Mouse (Mus musculus) cerebellum, postnatal 10 days (tissue): ENCODE measurements around the gene Depdc5.
A peak's percentile ranks its signal among the peaks of the same experiment; 100 is the strongest.

ENCODE experiments used
- DNase-seq, 2 experiments: peaks; one replicate each; pipeline ENCODE4 v3.0.0; 2021; ENCODE audit warnings: mixed read lengths in 2 of 2

Depdc5 gene

DNA sequence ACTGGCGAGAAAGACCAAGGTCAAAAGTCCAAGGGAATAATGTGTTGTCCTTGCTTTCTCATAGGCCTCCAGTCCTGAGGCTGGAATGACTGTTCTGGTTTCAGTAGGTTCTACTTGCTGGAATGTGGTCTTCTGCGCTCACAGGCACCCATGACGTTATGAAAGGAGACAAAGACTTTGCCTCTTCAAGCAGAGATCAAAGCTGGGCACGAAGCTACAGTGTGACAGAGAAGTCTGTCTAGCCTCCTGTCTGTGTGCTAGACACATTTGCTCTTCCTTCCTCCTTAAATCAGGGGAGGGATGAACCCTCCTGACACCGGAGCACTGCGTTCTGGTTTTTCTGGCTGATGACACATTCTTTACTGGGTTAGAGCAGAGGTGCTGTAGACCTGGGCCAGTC is 140.0 kb downstream of the Depdc5 start:
- no peak for DNase-seq

GRCm38 (mm10) chr5:33004110-33004509 is 140.6 kb downstream of the Depdc5 start:
- no peak for DNase-seq

GRCm38 (mm10) chr5:33005442-33006145 is 142.1 kb downstream of the Depdc5 start:
- DNase-seq = no peak

GRCm38 (mm10) chr5:33006670-33007069 is 143.2 kb downstream of the Depdc5 start:
- DNase-seq = peak; percentile 45 to 57

GRCm38 (mm10) chr5:33007371-33007770 is 143.9 kb downstream of the Depdc5 start:
- DNase-seq = no peak

DNA sequence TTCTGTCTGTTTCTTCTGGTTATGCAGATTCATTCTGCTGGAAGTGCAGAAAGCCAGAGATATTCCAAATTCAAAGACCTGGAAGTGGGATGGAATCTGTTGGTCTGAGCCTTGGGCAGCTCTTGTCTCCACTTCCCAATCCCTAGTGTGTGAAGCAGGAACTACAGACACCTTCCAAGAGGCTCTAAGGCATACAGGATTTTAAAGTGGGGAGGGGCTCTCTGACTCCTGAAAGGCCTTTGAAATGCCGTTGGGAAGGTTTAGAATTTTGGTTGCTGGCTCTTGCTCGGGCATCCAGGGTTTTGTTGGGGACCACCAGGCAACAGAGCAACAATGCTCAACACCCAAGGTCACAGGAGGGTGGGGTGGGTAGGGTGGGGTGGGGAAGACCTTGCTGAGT is 145.8 kb downstream of the Depdc5 start:
- DNase-seq = no peak

- DNase-seq = peak in 1 of 2 experiments; percentile 47
Measured at GRCm38 (mm10) chr5:33009818-33010812, 146.6 kb downstream of the Depdc5 start.

DNA sequence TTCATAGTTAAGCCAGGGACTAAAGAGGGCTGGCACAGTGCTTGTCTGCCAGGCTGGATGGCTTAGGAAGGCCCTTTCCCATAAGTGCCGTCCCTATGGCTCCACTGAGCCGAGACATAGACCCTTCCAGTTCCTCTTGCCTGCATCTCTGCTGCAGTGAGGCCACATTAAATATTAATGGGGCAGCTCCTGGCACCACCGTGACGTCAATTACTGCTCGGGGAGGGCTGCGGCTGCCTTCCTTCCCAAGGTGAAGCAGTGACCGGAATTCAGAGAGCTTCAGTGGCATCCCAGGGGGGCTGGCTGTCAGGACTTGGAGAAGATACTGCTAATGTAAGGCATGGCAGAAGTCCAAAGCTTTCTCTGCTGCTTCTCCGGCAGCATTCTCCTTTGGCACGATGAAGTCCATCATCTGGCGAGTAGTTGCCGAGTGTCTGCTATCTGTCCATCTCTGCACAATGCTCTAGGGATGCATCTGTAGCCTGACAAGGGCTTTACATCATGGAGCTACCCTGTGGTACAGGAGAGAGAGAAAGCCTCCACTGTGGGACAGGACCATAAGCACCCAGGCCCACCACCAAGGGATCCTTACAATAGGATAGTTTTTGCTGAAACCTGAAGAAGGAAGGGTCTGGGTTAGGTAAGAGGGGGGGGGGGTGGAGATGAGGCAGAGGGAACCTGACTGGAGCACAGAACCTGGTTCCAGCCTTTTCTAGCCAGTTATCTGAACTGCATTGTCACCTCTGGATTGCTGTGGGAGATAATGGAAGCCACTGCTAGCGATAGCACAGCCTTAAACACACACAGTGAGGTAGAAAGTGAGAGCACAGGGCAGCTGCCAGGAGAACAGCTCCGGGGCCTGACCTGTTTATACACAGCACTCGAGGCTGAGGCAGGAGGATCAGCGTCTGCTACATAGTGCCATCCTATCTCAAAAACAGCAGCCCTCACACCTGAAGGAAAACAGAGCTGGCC is 147.9 kb downstream of the Depdc5 start:
- peak; percentile 77 to 78 for DNase-seq

- DNase-seq = no peak
Measured at GRCm38 (mm10) chr5:33014096-33014495, 150.6 kb downstream of the Depdc5 start.

- DNase-seq = no peak
Measured at GRCm38 (mm10) chr5:33015579-33015978, 152.1 kb downstream of the Depdc5 start.

DNA sequence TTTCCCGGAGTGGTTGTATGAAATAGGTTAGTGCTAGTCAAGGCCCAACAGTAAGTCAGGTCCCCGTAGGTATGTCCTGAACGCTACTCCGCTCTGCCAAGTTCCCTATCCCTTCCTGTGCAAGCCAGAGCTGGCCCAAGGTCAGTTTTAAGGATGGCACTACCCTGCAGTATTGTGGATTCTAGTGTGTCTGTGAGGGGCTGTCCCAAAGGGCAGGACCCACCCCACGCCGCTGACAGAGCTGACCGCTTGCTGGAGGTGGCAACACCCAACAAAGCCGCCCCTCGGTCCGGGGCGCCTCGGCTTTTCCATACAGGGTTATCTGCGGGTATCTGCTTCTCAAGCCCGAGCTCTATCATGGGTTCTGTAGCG is 154.7 kb downstream of the Depdc5 start:
- no peak for DNase-seq

DNA sequence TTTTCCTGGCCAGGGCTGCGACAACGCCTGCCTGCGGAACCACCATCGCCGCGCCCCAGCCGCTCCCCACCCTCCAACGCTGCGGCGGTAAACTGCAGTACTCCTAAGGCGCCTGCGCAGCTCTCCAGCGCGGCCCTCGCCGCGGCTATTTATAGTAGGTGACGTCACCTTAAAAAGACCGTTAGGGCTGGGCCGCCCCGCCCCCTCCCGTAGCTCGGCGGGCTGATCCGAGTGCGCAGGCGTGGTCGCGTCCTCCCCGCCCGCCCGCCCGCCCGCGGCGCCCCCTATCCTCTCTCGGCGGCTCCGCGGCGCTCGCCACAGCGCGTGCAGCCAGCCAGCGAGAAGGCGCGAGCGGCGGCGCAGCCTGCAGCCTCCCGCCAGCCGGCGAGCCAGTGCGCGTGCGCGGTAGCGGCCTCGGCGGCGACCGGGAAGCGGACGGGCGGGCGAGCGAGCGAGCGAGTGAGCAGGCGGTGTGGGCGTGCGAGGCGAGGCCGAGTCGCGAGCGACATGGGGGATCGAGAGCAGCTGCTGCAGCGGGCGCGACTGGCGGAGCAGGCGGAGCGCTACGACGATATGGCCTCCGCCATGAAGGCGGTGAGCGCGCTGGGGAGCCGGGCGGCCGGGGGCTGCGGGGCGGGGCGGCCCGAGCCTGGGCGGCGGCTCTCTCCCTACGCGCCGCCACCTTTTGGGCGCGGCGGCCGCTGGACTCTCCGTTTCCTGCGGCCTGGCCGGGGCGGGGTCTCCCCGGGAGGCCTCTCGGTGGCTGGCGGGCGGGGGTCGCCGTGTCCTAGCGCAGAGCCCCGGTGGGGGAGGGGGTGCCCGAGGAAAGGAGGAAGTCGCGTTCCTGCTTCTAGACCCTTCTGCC is 155.3 kb downstream of the Depdc5 start, which contains the start of gene Ywhah:
TSS of gene Ywhah (plus strand) at position 256 of the 865 bp plus-strand sequence.
- DNase-seq = peak; percentile 99

DNA sequence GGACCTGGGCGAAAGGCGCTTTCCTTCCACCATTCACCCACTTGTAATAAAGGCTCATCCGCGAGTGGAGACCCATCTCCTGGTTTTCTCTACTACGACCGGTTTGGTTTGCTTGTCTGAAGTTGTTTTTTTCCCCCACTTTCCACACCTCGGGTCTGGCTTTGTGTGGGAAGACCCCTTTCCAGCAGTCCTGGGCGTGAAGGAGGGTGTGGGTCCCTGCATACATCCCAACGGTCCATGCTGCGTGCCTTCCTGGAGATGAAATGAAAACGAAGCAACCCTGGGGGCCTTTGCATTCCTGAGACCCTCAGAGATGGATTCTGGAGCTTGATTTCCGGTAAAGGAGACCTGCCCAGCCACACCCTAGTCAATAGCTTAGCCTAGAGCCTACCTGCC is 155.9 kb downstream of the Depdc5 start:
- peak in 1 of 2 experiments; percentile 28 for DNase-seq

DNA sequence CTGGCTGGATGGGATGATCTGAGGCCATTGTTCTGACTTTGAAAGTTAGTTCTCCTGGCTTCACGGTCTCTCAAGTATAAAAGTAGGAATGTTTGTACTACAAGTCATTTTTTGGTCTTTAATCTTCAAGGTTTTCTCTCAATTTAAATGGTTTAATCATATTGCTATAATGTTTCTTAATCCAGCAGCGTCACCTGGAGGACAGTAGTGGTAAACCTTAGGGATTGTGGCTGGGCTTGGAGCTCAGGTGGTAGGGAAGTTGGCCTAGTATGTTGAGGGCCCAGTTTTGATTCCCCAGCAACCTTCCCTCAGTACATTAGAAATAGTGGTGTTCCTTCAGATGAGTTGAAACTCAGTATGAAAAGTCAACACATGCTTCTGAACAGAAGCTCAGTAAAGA is 158.1 kb downstream of the Depdc5 start:
- no peak for DNase-seq

- no peak for DNase-seq
Measured at GRCm38 (mm10) chr5:33023337-33023736, 159.8 kb downstream of the Depdc5 start.

GRCm38 (mm10) chr5:33024474-33024873 is 161.0 kb downstream of the Depdc5 start:
- no peak for DNase-seq

GRCm38 (mm10) chr5:33028656-33029055 is 165.2 kb downstream of the Depdc5 start:
- peak in 1 of 2 experiments; percentile 18 for DNase-seq

DNA sequence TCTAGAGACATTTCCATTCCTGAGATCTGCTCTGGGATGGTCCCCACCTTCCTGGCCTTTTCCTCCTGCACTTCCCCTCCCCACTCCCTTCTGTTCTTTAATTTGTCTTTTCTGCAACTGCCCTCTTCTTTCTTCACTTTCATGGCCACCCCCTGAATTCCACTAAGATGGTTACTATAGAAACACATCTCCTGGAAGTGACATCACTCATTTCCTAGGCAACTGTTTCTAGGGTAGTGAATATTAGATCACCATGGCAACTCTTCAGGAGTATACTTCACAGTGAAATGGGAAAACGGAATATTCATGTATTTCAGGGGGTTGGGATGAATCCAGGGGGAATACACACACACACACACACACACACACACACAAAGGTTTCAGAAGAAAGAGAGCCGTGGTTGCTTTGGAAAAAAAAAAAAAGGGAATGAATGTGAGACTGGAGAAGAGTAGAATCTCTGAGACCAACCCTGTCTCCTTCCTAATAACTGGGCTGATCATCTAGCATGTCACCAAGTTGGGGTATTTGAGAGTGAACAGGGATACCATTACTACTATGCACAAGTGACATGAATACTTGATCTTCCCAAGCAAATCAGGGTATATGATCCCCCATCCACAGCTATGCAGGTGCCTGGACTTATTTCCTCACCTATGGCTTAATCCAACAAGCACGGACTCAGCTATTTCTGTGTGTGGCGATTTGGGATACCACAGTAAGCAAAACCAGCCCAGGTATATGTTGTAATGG is 167.1 kb downstream of the Depdc5 start:
- DNase-seq = peak in 1 of 2 experiments; percentile 7

DNA sequence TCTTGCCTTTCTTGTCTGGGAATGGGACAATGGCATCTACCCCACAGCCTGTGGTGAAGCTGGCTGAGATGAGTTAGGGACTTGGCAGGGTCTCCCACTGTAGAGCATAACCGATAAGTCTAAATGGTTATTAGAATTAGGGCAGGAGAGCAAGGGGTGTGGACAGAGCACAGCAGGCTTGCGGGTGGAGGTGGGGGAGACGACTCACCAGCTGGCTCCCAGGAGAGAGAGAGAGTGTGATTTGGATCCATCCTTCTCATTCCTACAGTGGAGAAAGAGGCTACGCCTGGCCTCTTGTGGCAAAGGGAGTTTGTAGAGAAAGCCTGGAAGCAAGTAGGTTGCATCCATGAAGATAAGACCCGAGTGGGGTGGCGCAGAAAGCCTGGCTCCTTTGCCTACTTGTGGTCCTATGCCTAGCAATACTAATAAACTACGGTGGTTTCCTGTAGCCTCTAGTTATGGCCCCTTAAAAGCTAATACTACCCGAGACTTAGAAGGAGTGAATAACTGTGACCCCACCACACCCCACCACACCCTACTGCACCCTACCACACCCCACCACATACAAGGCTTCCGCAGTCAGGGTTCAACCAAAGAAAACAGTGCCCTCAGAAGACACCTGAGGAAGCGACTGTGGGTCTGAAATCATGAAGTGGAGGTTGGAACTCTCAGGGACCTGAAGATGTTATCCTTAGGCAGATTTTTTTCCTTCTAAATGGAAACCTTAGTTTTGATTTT is 168.7 kb downstream of the Depdc5 start:
- DNase-seq = peak in 1 of 2 experiments; percentile 10

GRCm38 (mm10) chr5:33033121-33033520 is 169.6 kb downstream of the Depdc5 start:
- peak; percentile 94 to 96 for DNase-seq
